Mouse (Mus musculus): ENCODE results near the gene Rplp2. TPM values are rescaled to one million over a fixed set of nuclear protein-coding genes. Genes with fewer than 3 reads are reported as not detected.
"Not testable (repeated sequence)": the region's sequence is repeated elsewhere in the genome, so short reads cannot be mapped to it uniquely, and the experiment has no call there.

The Rplp2 gene
- total RNA-seq (2017) = 2,332 and 2,799 TPM in 2 replicates

GRCm38 (mm10) chr7:141447110-141447991 lies at the start of gene Rplp2:
Gene Rplp2 (plus strand): TSS chr7:141447370.
- peak; percentile 82 for ATAC-seq (replicated peaks; ENCODE audit: low read depth, poor library complexity, severe bottlenecking)

GRCm38 (mm10) chr7:141403305-141403704 lies 43.9 kb upstream of the Rplp2 start:
- ATAC-seq (replicated peaks; ENCODE audit: low read depth, poor library complexity, severe bottlenecking) = peak; percentile 87

- no peak for ATAC-seq (replicated peaks; ENCODE audit: low read depth, poor library complexity, severe bottlenecking)
These were observed 41.7 kb upstream of the Rplp2 start for GRCm38 (mm10) chr7:141405466-141405865.

GRCm38 (mm10) chr7:141407670-141408069 lies 39.5 kb upstream of the Rplp2 start:
- ATAC-seq (replicated peaks; ENCODE audit: low read depth, poor library complexity, severe bottlenecking) = not testable (repeated sequence)

GRCm38 (mm10) chr7:141408833-141409232 lies 38.3 kb upstream of the Rplp2 start:
- ATAC-seq (replicated peaks; ENCODE audit: low read depth, poor library complexity, severe bottlenecking) = peak; percentile 93

GRCm38 (mm10) chr7:141410631-141411030 lies 36.5 kb upstream of the Rplp2 start:
- ATAC-seq (replicated peaks; ENCODE audit: low read depth, poor library complexity, severe bottlenecking) = no peak

GRCm38 (mm10) chr7:141411667-141412066 lies 35.5 kb upstream of the Rplp2 start:
- no peak for ATAC-seq (replicated peaks; ENCODE audit: low read depth, poor library complexity, severe bottlenecking)

GRCm38 (mm10) chr7:141413331-141413730 lies 33.8 kb upstream of the Rplp2 start:
- no peak for ATAC-seq (replicated peaks; ENCODE audit: low read depth, poor library complexity, severe bottlenecking)

- ATAC-seq (replicated peaks; ENCODE audit: low read depth, poor library complexity, severe bottlenecking) = peak; percentile 88
These were observed 33.2 kb upstream of the Rplp2 start, which contains the start of gene Gatd1 for GRCm38 (mm10) chr7:141413809-141414584. Gene Gatd1 (minus strand): TSS chr7:141414136.

GRCm38 (mm10) chr7:141416144-141416841 lies 30.9 kb upstream of the Rplp2 start:
- no peak for ATAC-seq (replicated peaks; ENCODE audit: low read depth, poor library complexity, severe bottlenecking)

- ATAC-seq (replicated peaks; ENCODE audit: low read depth, poor library complexity, severe bottlenecking) = no peak
These were observed 29.2 kb upstream of the Rplp2 start for GRCm38 (mm10) chr7:141417731-141418681.

- ATAC-seq (replicated peaks; ENCODE audit: low read depth, poor library complexity, severe bottlenecking) = peak; percentile 30; the same call in 1 of the 2 replicates
These were observed 28.2 kb upstream of the Rplp2 start for GRCm38 (mm10) chr7:141418970-141419369.

GRCm38 (mm10) chr7:141420030-141420702 lies 27.0 kb upstream of the Rplp2 start:
- no peak for ATAC-seq (replicated peaks; ENCODE audit: low read depth, poor library complexity, severe bottlenecking)

- ATAC-seq (replicated peaks; ENCODE audit: low read depth, poor library complexity, severe bottlenecking) = no peak
These were observed 23.4 kb upstream of the Rplp2 start for GRCm38 (mm10) chr7:141423811-141424210.

- ATAC-seq (replicated peaks; ENCODE audit: low read depth, poor library complexity, severe bottlenecking) = no peak
These were observed 20.0 kb upstream of the Rplp2 start for GRCm38 (mm10) chr7:141426948-141427730.

GRCm38 (mm10) chr7:141428701-141429100 lies 18.5 kb upstream of the Rplp2 start:
- no peak for ATAC-seq (replicated peaks; ENCODE audit: low read depth, poor library complexity, severe bottlenecking)

- no peak for ATAC-seq (replicated peaks; ENCODE audit: low read depth, poor library complexity, severe bottlenecking)
These were observed 17.9 kb upstream of the Rplp2 start, which contains the start of gene Cend1 for GRCm38 (mm10) chr7:141429310-141429709. Gene Cend1 (minus strand): TSS chr7:141429491.
